ENCODE assay signal across 8 mouse cellular contexts in the genomic region with DNA sequence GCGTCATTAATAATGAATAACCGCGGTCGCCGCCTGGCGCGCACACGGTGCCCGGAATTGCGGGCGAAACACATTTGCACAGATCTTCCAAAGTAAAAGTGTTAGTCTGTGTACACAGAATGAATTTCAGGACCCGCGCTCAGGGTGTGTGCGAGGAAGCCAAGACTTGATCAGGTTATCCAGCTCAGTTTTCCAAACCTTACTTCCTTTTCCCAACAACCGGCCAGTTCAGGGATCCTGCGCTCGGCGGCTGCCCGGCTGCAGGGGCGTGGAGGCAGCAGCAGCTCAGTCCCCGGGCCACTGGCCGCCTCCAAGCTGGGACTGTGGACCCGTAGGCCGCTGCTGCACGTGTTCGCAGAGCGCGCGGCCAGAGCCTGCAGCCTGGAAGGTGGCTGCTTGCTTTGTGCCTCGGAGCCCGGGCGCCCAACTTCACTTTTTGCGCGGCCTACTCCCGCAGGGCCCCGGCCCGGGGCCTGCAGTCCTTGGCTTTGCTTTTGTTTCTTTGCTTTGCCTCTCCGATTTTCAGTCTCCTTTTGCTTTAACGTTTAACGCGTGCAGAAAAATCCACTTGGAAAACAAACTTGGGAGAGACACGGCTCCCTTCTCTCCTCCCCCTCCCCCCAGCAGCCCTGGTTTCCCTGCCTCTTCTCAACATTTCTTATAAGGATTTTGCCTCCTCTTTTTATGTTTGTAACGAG. TPM values are rescaled to one million over a fixed set of nuclear protein-coding genes. Genes with fewer than 3 reads are reported as not detected.
DNase-seq lines count a peak whose midpoint lies in the region; ATAC-seq lines count a peak whose summit lies in the region.

No protein-coding gene starts in this region.

- peak overlapping the region; percentile 98 for H3K9ac ChIP-seq in forebrain, embryonic 12.5 days
- H3K9ac ChIP-seq in intestine, embryonic 16.5 days (ENCODE audit: low read depth, low read length), result peak overlapping the region; percentile 82
- H3K9ac ChIP-seq in stomach, embryonic 15.5 days, result peak overlapping the region; percentile 62

- peaks cover 47% of the 10 kb centered on the region for H3K4me1 ChIP-seq in forebrain, embryonic 12.5 days
- H3K4me1 ChIP-seq in intestine, embryonic 16.5 days (ENCODE audit: control insufficient read depth, insufficient read depth, low read length), result peaks cover 20% of the 10 kb centered on the region
- H3K4me1 ChIP-seq in stomach, embryonic 15.5 days, result peaks cover 22% of the 10 kb centered on the region

- ATAC-seq in forebrain, embryonic 12.5 days (ENCODE audit: low FRiP score), result no peak; the same call in 1 of the 2 replicates
- ATAC-seq in intestine, embryonic 16.5 days, result peak; percentile 22
- ATAC-seq in stomach, embryonic 15.5 days (ENCODE audit: insufficient read depth, low FRiP score, low read depth), result no peak; the same call in 1 of the 2 replicates

- peak overlapping the region; percentile 96 for H3K4me2 ChIP-seq in forebrain, embryonic 12.5 days
- peak overlapping the region; percentile 99 for H3K4me2 ChIP-seq in intestine, embryonic 16.5 days (ENCODE audit: low read depth, low read length)
- H3K4me2 ChIP-seq in stomach, embryonic 15.5 days, result peak overlapping the region; percentile 98

- peak; percentile 65 for DNase-seq in left cerebral cortex, postnatal 4 days
- no peak for DNase-seq in left cerebral cortex, postnatal 14 days (ENCODE audit: low spot score in 2 of 2)
- DNase-seq in adrenal gland, adult 8-10 months, result peak; percentile 25
- DNase-seq in left cerebral cortex, adult 9 months (ENCODE audit: low spot score in 2 of 2), result no peak

- peak overlapping the region; percentile 96 for H3K4me3 ChIP-seq in forebrain, embryonic 12.5 days (replicated peaks)
- H3K4me3 ChIP-seq in intestine, embryonic 16.5 days (ENCODE audit: low read length), result peak overlapping the region; percentile 70
- H3K4me3 ChIP-seq in macrophage (ENCODE audit: inconsistent target), result peak overlapping the region; percentile 28
- H3K4me3 ChIP-seq in stomach, embryonic 15.5 days (replicated peaks), result peak overlapping the region; percentile 68

- under 1% methylated on average over 43 of the region's 43 CpGs for WGBS in forebrain, embryonic 12.5 days
- under 1% methylated on average over 43 of the region's 43 CpGs for WGBS in intestine, embryonic 16.5 days
- WGBS in macrophage (ENCODE audit: missing documents), result 2% methylated on average over 42 of the region's 43 CpGs
- WGBS in stomach, embryonic 15.5 days, result 1% methylated on average over 43 of the region's 43 CpGs

- no peaks in the 10 kb centered on the region for H3K27me3 ChIP-seq in forebrain, embryonic 12.5 days
- H3K27me3 ChIP-seq in intestine, embryonic 16.5 days (replicated peaks; ENCODE audit: control insufficient read depth, insufficient read depth, low read length), result no peaks in the 10 kb centered on the region
- H3K27me3 ChIP-seq in stomach, embryonic 15.5 days (replicated peaks), result no peaks in the 10 kb centered on the region

- no peaks in the 10 kb centered on the region for H3K79me2 ChIP-seq in macrophage (ENCODE audit: inconsistent target)

- H3K36me3 ChIP-seq in forebrain, embryonic 12.5 days (replicated peaks), result peaks cover 18% of the 10 kb centered on the region
- no peaks in the 10 kb centered on the region for H3K36me3 ChIP-seq in intestine, embryonic 16.5 days (ENCODE audit: control insufficient read depth, insufficient read depth, low read length)
- H3K36me3 ChIP-seq in macrophage (ENCODE audit: inconsistent target), result no peaks in the 10 kb centered on the region
- H3K36me3 ChIP-seq in stomach, embryonic 15.5 days, result no peaks in the 10 kb centered on the region

- intact Hi-C loops in left cerebral cortex, postnatal 4 days (cut with DNase I), result no loop called here
- intact Hi-C loops in left cerebral cortex, postnatal 14 days (cut with DNase I), result loop anchor here (5.0 to 10.0 kb wide), 3 partner anchors 85 to 1773 kb away; no protein-coding TSS in a partner anchor

- H3K27ac ChIP-seq in forebrain, embryonic 12.5 days, result peak overlapping the region; percentile 99
- peak overlapping the region; percentile 94 for H3K27ac ChIP-seq in intestine, embryonic 16.5 days (ENCODE audit: low read length)
- H3K27ac ChIP-seq in macrophage, result no peak overlapping the region
- peak overlapping the region; percentile 96 for H3K27ac ChIP-seq in stomach, embryonic 15.5 days

- no peaks in the 10 kb centered on the region for H3K9me3 ChIP-seq in forebrain, embryonic 12.5 days
- no peaks in the 10 kb centered on the region for H3K9me3 ChIP-seq in intestine, embryonic 16.5 days (ENCODE audit: control insufficient read depth, low read length)
- H3K9me3 ChIP-seq in stomach, embryonic 15.5 days, result no peaks in the 10 kb centered on the region

RNA-seq across cellular contexts. Expression of a gene that starts 4.0 kb away (rescaled TPM):
- total RNA-seq in left cerebral cortex, postnatal 4 days (2021), result 100 to 1,000 TPM; 209 to 220 TPM
- 100 to 1,000 TPM; 114 to 125 TPM for total RNA-seq in left cerebral cortex, postnatal 14 days (2021)
- total RNA-seq in adrenal gland, adult 8-10 months (2022), result 1 to 10 TPM; 4.3 to 8.6 (median 5.7) TPM
- polyA plus RNA-seq in forebrain, embryonic 12.5 days (2016; fragmentation: Nextera tagmentation; extraction: Ambion mirVana), result 129 and 130 TPM in 2 replicates
- 13.1 and 14.8 TPM in 2 replicates for polyA plus RNA-seq in intestine, embryonic 16.5 days (2015; fragmentation: Nextera tagmentation; extraction: Ambion mirVana)
- 1 to 10 TPM in 2 of 26 experiments, under 1 TPM in 23, not detected in 1; 0.19 to 2.5 (median 0.43) TPM for total RNA-seq in macrophage (2018; cell fraction: chromatin; rRNA removed)
- total RNA-seq in macrophage (2018; cell fraction: cytosol; rRNA removed), result 1 to 10 TPM in 1 of 26 experiments, under 1 TPM in 25; 0.03 to 1.0 (median 0.21) TPM
- total RNA-seq in macrophage (2018; cell fraction: nucleus; rRNA removed), result 1 to 10 TPM in 12 of 26 experiments, under 1 TPM in 14; 0.31 to 6.8 (median 0.94) TPM
- 0.05 to 0.32 TPM (median 0.10 TPM) in 3 replicates for polyA plus RNA-seq in macrophage (2018)
- 24.5 and 25.1 TPM in 2 replicates for polyA plus RNA-seq in stomach, embryonic 15.5 days (2015; fragmentation: Nextera tagmentation; extraction: Ambion mirVana)

RNA-seq across cellular contexts. Expression of a gene that starts 7.0 kb away (rescaled TPM):
- under 1 TPM; 0.66 to 0.90 TPM for total RNA-seq in left cerebral cortex, postnatal 4 days (2021)
- total RNA-seq in left cerebral cortex, postnatal 14 days (2021), result 1 to 10 TPM in 1 of 2 experiments, under 1 TPM in 1; 0.66 to 1.1 TPM
- not detected for total RNA-seq in adrenal gland, adult 8-10 months (2022)
- polyA plus RNA-seq in forebrain, embryonic 12.5 days (2016; fragmentation: Nextera tagmentation; extraction: Ambion mirVana), result not detected in 2 replicates
- polyA plus RNA-seq in intestine, embryonic 16.5 days (2015; fragmentation: Nextera tagmentation; extraction: Ambion mirVana), result not detected in 2 replicates
- not detected for total RNA-seq in macrophage (2018; cell fraction: chromatin; rRNA removed)
- not detected for total RNA-seq in macrophage (2018; cell fraction: cytosol; rRNA removed)
- total RNA-seq in macrophage (2018; cell fraction: nucleus; rRNA removed), result not detected
- polyA plus RNA-seq in macrophage (2018), result not detected in 3 replicates
- polyA plus RNA-seq in stomach, embryonic 15.5 days (2015; fragmentation: Nextera tagmentation; extraction: Ambion mirVana), result not detected in 2 replicates

Comparison
In these comparisons a context has a peak if more than half of its experiments do, and no peak if none do; other contexts are left out.
1. DNase-seq: peak in left cerebral cortex, postnatal 4 days (single experiment) and adrenal gland, adult 8-10 months (single experiment); none in left cerebral cortex, postnatal 14 days (0 of 2) and left cerebral cortex, adult 9 months (0 of 2).
2. H3K4me3 ChIP-seq: peak in every context shown above with its lines; median percentile 96 in forebrain, embryonic 12.5 days; 70 in intestine, embryonic 16.5 days; 68 in stomach, embryonic 15.5 days; 28 in macrophage.
3. RNA of a gene that starts 4.0 kb away (polyA plus RNA-seq): 129 to 130 TPM in forebrain, embryonic 12.5 days, 24.5 to 25.1 TPM in stomach, embryonic 15.5 days and 13.1 to 14.8 TPM in intestine, embryonic 16.5 days; 0.05 to 0.32 TPM in macrophage; every median in the first group is over 10 times any median in the second.
4. Peak in every context shown above with its lines, with median percentiles within 50 percentile points of each other: H3K4me2 ChIP-seq and H3K9ac ChIP-seq.